Mouse (Mus musculus) Muller cell, postnatal 12 days (primary cell): ENCODE measurements around the gene Gdf1.
A peak's percentile ranks its signal among the peaks of the same experiment; 100 is the strongest.

ENCODE experiments used
- DNase-seq: peaks from one replicate; pipeline ENCODE4 v3.0.0-alpha.2; 2015; ENCODE audit errors: inconsistent ontology term

Gene Gdf1

DNA sequence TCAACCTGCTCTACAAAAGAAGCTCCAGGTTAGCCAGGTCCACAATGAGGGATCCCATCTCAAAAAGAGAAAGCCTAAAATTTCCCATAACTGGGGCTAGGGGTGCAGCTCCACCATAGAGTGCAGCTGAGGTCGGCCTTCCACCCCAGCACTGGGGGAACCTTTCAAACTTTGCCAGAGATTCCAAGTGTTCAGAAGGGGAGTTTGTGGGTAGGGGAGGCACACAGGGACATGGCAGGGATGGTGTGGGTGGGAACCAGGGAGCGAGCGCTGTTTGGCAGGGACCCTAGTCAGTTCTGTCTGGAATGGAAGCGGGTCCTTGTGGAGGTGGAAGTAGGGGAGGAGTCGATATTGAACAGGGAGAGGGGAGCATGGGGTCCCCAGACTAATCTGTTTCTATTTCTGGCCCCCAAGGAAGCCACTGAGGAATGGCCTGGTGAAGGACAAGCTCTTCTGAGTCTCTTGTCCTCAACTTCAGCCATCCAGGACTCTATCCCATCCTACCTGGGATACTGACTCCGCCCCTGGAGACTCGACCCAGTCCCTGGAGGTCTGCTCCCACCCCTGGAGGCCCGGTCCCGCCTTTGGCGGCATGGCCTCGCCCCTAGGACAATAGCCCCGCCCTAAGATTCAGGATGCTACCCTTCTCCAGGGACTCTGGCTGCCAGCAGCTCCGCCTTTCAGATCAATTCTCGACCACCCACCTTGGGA is at the start of gene Gdf1:
Gene Gdf1 (plus strand): TSS at position 694 of the 711 bp plus-strand sequence.
- no peak for DNase-seq

DNA sequence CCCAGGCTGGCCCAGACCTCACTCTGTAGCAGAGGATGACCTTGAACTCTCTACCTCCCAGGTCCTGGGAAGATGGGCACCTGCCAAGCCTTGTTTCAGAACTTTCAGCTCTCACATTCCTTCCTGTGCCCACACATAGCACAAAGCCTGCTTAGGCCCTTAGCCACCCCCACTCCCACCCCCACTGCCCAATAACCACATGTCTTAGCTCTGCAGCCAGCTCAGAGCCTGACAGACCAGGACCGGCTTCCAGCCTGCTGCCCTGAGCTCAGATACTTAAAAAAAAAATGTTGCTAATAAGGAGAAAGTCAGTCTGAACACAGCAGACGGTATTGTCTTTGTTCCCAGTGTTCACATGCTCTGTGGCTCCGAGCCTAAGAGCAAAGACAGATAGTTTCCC is 48.6 kb upstream of the Gdf1 start:
- DNase-seq, result peak; percentile 85

GRCm38 (mm10) chr8:70282603-70283135 is 46.9 kb upstream of the Gdf1 start, which contains the start of gene Homer3:
Homer3 (plus strand) TSS chr8:70282827.
- DNase-seq, result peak; percentile 96

DNA sequence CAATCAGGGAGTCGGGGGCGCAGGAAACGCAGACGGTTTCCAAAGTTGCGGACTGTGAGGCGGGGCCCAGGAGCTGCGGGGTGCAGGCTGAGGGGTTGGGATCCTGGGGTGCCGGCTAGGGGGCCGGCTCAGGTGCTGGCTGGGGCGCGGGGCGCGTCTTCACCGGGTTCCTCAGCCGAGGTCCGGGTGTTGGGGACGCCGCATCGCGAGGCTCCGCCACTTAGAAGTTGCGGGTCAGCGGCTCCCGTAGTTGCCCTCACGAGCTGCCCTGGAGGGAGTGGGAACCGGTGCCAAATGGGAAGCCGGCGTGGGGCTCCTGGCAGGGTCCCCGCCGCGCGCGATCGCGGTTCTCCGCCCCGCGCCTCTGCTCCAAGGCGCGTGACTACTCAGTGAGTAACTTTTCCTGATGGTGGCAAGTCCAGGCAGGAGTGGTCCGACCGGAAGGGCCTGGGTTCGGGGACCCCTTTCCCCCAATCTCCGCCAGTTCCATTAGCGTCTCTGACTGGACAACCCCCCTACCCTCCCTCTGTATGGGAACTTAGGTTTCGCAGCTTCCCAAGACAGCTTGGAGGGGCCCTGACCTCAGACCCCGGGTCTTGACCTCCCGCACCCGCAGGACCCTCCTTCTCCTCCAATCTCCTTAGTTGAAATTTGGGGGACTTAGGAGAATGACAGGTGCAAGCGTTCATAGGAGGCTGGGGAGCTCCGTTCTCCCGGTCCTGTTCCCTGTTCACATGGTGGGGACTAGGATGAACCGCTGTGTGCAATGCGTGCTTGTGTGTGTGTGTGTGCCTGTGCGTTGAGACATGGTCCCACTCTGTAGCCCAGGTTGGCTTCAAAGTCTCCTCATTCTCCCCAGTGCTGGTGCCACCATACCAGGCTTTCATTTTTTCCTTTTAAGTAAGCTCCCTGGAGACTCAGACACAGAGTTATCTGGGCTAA is 46.2 kb upstream of the Gdf1 start:
- peak; percentile 57 for DNase-seq

- no peak for DNase-seq
Observed at GRCm38 (mm10) chr8:70284421-70284820, 45.2 kb upstream of the Gdf1 start.

- no peak for DNase-seq
Observed at GRCm38 (mm10) chr8:70285304-70285703, 44.3 kb upstream of the Gdf1 start.

- DNase-seq, result no peak
Observed at GRCm38 (mm10) chr8:70286737-70287136, 42.9 kb upstream of the Gdf1 start.

DNA sequence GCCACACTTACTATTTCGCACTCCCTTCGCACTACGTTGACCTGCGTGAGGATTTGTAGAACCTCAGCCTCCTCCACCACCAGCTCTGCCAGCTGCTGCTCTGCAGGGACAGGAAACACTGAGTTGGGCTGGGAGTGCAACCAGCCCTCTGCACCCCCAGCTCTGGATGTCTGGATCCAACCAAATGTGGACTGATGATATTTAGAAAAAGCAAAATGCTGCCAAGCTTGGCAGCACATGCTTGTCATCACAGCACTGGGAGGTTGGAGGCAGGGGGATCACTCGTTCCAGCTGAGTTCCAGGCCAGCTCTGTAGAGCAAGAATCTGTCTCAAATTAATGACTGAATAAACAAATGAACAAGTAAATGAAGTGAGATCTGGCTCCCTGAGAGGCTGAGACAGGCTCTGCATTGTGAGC is 35.6 kb upstream of the Gdf1 start:
- no peak for DNase-seq

GRCm38 (mm10) chr8:70300881-70301280 is 28.7 kb upstream of the Gdf1 start:
- no peak for DNase-seq

GRCm38 (mm10) chr8:70302358-70302890 is 27.2 kb upstream of the Gdf1 start, which contains the start of the genes Ddx49 and Cope:
Ddx49 (minus strand) TSS chr8:70302489.
Cope (plus strand) TSS chr8:70302518.
- peak; percentile 95 for DNase-seq

DNA sequence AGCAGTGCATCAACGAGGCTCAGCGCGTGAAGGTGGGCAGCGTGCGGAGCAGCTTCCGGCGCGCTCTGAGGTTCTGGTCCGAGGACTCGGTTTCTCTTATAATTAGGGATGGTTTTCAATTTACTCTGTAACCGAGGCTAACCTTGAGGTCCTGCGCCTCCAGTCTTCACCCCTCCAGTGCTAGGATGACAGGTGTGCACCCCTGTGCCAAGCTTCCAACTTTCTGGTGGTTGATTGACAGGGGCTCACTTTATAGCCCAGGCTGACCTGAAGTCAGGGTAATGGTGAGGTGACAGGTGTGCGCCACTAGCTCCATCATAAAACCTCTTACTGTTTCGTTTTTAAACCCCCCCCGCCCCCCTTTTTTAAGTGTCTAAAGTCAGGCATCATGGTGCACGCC is 26.7 kb upstream of the Gdf1 start:
- DNase-seq, result no peak

DNA sequence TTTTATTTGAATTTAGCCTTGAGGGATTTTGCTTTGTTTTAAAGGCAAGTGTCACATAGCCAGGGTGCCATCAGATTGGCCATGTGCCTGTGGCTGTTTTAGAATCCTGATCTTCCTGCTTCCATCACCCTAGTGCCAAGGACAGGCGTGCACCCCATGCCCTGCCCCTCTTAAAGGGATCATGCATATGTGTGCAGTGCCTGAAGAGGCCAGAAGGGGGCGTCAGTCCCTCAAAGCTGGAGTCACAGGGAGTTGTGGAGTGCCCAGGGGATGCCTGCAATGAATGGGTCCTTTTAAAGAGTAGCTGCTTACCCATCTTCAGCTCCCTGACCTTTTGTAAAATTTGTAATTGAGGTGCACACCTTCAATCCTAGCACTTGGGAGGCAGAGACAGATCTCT is 20.3 kb upstream of the Gdf1 start:
- no peak for DNase-seq

GRCm38 (mm10) chr8:70313399-70313798 is 16.2 kb upstream of the Gdf1 start:
- DNase-seq, result no peak

GRCm38 (mm10) chr8:70315624-70316510 is 13.8 kb upstream of the Gdf1 start, which contains the start of gene Cers1:
Cers1 (plus strand) TSS chr8:70315775.
- peak; percentile 81 for DNase-seq

- no peak for DNase-seq
Observed at GRCm38 (mm10) chr8:70316511-70317504, 12.8 kb upstream of the Gdf1 start.

- DNase-seq, result no peak
Observed at GRCm38 (mm10) chr8:70317872-70318271, 11.7 kb upstream of the Gdf1 start.

- no peak for DNase-seq
Observed at GRCm38 (mm10) chr8:70323716-70324115, 5.9 kb upstream of the Gdf1 start.

- DNase-seq, result no peak
Observed at GRCm38 (mm10) chr8:70327512-70327911, 2.1 kb upstream of the Gdf1 start.

DNA sequence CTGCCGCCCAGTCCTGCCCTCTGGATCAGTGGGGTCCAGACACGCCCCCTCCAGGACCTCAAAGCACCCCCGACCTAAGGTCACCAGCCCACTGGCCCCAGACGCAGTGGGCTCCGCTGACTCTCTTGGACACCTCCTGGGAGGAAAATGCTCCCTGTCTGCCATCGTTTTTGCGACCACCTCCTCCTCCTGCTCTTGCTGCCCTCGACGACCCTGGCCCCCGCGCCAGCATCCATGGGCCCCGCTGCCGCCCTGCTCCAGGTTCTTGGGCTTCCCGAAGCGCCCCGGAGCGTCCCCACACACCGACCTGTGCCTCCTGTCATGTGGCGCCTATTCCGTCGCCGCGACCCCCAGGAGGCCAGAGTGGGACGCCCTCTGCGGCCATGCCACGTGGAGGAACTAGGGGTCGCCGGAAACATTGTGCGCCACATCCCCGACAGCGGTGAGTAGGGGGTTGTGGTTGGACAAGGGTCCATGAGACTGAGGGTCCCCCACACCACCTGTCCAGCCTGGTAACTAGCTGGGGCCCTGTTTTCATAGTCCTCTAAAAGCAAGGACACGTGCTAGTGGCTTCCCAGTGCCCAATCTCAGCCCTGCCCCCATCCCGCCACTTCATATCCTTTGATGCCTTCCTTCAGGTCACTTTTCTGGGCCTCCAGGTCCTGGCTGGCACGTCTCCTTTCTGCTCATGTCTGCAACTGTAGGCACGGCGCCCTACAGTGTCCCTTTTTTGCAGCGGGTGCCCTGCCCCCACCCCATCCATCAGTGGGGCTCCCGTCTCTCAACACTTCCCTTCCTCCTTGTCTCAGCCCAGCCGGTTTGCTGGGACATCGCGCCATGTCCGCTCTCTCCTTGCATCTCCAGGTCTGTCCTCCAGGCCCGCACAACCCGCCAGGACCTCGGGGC is 471 bp downstream of the Gdf1 start:
- no peak for DNase-seq
